Mouse (Mus musculus): ENCODE measurements around the gene Dnah12. TPM values are rescaled to one million over a fixed set of nuclear protein-coding genes. Genes with fewer than 3 reads are reported as not detected.

Gene Dnah12
- polyA plus RNA-seq, 1 experiment from 2014 or later: not detected

Other genes starting within 250 kb of the Dnah12 start
- 20.8 and 24.0 TPM in 2 replicates for gene Slmap, start 158.3 kb upstream of the Dnah12 start, polyA plus RNA-seq (2014; fragmentation: Nextera tagmentation; extraction: Ambion mirVana)
- gene Dennd6a, start 119.4 kb upstream of the Dnah12 start, polyA plus RNA-seq (2014; fragmentation: Nextera tagmentation; extraction: Ambion mirVana): 35.1 and 38.0 TPM in 2 replicates
- 639 and 672 TPM in 2 replicates for gene Arf4, start 55.2 kb upstream of the Dnah12 start, polyA plus RNA-seq (2014; fragmentation: Nextera tagmentation; extraction: Ambion mirVana)
- gene Pde12, start 23.4 kb upstream of the Dnah12 start, polyA plus RNA-seq (2014; fragmentation: Nextera tagmentation; extraction: Ambion mirVana): 13.3 and 14.4 TPM in 2 replicates
- gene Asb14, start 201.3 kb downstream of the Dnah12 start, polyA plus RNA-seq (2014; fragmentation: Nextera tagmentation; extraction: Ambion mirVana): 0.07 and 0.11 TPM in 2 replicates

Measured in hindbrain, embryonic 11.5 days (tissue).